Mouse (Mus musculus): ENCODE results near the gene Ushbp1. TPM values are rescaled to one million over a fixed set of nuclear protein-coding genes. Genes with fewer than 3 reads are reported as not detected.
A peak's percentile ranks its signal among the peaks of the same experiment; 100 is the strongest.

Gene Ushbp1
- total RNA-seq, 2 experiments from 2014 or later: not detected

- ATAC-seq (replicated peaks; ENCODE audit: low FRiP score, poor library complexity, severe bottlenecking): no peak
Observed at GRCm38 (mm10) chr8:71395071-71395470, 531 bp downstream of the Ushbp1 start.

- no peak for ATAC-seq (replicated peaks; ENCODE audit: low FRiP score, poor library complexity, severe bottlenecking)
Observed at GRCm38 (mm10) chr8:71394481-71394880, 1.1 kb downstream of the Ushbp1 start.

DNA sequence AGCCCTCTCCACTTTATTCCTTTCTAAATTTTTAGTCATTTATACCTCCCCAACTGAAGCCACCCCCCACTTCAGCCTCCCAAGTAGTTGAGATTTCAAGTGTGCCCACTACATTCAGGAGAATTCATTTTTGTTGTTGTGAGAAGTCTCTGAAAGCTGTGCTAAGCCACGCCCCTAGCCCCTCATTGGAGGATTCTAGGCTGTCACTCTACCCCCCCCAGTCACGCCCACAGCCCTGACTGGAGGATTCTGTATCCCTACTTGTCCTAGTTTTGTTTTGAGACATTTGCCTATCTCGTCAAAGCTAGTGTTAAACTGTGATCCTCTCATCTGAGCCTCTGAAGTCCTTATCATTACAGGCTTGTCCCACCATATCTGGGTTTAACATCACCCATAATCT is 2.7 kb downstream of the Ushbp1 start:
- no peak for ATAC-seq (replicated peaks; ENCODE audit: low FRiP score, poor library complexity, severe bottlenecking)

DNA sequence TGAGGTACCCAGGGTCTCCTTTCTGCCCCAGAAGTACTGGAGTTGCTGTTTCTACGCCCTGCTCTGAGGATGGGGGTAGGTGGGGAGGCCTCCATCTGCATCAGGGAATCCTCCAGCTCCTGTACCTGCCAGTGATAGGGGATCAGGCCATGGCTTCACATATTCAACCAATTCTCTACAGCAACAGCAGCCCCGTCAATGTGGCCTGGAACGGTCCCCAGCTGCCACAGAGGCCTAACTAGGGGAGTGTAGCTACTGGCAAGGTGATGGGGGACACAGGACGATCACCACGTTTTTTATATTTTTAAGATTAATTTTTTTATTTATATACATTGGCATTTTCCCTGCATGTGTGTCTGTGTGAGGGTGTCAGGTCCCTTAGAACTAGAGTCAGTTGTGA is 3.2 kb downstream of the Ushbp1 start:
- no peak for ATAC-seq (replicated peaks; ENCODE audit: low FRiP score, poor library complexity, severe bottlenecking)

GRCm38 (mm10) chr8:71391696-71392095 is 3.9 kb downstream of the Ushbp1 start:
- no peak for ATAC-seq (replicated peaks; ENCODE audit: low FRiP score, poor library complexity, severe bottlenecking)

GRCm38 (mm10) chr8:71388267-71388666 is 7.3 kb downstream of the Ushbp1 start:
- no peak for ATAC-seq (replicated peaks; ENCODE audit: low FRiP score, poor library complexity, severe bottlenecking)

- ATAC-seq (replicated peaks; ENCODE audit: low FRiP score, poor library complexity, severe bottlenecking): 0 out of 2 replicates have a peak, but pooled peaks have one; percentile 37
Observed at GRCm38 (mm10) chr8:71385212-71385835, 10.3 kb downstream of the Ushbp1 start.

DNA sequence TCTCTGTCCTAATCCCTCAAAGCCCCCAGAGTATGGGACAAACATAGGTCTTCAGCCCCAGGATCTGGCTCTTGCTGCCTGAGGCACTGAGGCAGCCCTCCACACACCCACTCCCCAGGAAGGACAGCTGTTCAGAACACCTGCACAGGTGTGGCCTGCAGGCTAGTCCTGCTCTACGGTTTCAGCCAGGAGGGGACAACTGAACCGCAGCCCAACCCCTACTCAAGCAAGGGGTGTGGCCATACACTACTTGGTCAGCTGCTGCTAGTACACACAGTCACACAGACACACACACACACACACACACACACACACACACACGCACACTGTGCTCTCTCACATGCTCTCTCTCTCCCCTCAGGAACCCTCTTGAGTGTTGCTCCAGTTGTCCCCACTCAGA is 11.7 kb downstream of the Ushbp1 start:
- no peak for ATAC-seq (replicated peaks; ENCODE audit: low FRiP score, poor library complexity, severe bottlenecking)

GRCm38 (mm10) chr8:71383396-71383795 is 12.2 kb downstream of the Ushbp1 start:
- no peak for ATAC-seq (replicated peaks; ENCODE audit: low FRiP score, poor library complexity, severe bottlenecking)

DNA sequence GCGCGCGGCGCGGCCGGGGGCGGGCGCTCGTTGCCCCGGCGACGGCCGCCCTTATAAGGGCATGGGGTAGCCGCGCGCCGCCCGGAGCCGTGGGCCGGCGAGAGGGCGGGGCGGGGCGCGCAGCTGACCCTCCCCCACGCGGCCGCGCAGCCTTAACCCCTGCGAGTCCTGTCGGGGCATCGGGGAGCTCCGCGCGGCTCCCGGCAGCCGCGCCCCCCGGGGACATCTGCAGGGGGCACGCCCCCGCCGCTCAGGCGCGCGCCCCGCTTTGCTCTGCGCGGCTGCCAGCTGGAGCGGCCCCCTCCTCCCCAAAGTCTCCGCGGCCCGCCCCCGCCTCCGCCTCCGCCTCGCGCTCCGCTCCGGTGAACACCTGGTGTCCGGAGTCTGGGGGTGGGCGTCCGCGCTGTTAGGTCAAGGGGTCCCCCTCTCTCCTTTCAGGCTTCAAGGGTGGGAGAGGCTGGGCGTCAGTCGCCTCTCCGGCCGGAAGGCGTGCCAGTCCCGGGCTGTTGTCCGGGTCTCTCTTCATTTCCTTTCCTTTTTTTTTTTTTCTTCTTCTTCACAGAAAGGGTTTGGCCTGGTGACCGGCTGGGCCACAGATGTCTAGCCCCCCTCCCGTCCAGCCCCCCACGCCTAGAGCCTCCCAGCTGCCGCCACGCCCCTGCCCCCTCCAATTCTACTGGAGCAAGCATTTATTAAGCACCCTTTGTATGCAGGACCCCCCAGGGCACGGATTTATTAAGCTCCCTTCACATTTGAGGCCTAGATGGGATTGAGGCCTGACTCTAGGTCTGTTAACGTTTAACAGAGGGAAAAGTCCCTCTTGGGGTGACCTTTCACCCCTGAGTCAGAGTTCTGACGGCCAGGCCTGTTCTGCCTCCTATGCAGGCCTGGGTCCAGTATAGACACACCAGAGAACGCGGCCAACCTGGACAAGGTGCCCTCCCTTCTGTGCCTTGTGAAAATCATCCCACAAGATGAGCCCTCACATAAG is 13.3 kb downstream of the Ushbp1 start:
- ATAC-seq (replicated peaks; ENCODE audit: low FRiP score, poor library complexity, severe bottlenecking): no peak

DNA sequence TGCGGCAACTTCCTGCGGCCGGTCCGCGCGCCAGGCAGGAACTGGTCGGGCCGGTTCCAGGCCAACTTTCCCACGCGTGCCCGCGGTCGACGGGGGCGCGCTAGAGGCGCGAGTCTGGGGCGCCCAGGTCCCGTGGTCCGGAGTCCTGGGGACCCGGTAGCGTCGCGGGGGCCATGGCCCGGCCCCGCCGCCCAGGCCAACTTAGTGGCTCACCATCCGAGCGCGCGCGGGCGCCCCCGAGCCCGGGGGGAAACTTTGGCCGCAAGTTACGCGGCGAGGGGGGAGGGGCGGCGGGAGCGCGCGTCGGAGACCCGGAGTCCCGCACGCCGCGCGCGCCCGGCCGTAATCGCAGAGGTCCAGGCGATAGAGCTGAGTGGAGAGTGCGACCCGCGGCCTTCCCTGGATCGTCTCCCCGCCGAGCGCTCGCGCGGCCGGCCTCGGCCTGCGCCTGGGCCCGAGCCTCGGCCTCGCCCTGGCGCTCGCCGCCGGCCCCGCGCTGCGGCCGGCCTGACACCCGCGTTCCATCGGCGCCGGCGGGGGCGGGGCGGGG is 14.1 kb downstream of the Ushbp1 start, which contains the start of gene Nr2f6:
TSS of gene Nr2f6 (minus strand) at position 540 of the 550 bp plus-strand sequence.
- no peak for ATAC-seq (replicated peaks; ENCODE audit: low FRiP score, poor library complexity, severe bottlenecking)

DNA sequence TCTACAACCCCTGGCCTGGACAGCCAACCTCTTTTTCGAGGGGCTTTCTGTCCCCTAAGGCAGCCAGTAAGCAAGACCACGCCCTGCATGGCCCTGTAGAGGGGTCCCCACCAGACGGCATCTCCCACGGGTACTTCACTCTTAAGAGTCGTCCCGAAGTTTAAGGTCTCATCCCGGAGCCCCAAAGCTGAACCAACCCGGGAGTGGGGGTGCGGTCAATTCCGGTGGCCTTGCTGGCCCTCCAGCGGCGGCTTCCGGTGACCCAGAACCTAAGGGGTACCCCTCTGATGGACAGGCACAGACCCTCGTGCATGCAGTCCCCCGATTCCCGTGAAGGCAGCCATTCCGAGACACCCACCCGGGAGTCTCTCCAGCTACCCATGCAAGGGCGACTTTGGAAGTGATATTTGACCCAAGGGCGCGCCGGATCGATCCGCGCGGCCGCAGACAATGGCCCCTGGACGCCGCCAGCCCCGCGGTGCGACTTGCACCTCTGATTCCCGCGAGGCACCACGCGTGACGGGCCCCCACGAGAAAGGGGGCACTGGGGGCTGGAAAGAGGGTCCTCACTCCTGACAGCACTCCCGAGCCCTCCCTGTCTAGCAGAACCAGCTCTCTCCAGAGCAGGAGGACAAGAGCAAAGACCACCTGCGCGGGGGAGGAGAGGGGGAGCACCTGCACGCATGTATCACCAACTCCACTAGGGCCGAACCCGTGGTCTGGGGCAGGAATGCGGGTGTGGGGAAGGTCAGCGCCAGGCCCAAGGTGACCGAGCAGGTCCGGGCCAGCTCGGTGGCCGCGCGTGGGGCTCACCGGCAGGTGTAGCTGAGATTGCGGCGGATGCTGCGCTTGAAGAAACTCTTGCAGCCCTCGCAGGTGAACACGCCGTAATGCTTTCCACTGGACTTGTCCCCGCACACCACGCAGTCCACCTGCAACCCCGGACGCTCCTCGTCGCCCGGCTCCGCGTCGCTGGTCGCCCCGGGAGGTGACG is 15.1 kb downstream of the Ushbp1 start:
- ATAC-seq (replicated peaks; ENCODE audit: low FRiP score, poor library complexity, severe bottlenecking): no peak

DNA sequence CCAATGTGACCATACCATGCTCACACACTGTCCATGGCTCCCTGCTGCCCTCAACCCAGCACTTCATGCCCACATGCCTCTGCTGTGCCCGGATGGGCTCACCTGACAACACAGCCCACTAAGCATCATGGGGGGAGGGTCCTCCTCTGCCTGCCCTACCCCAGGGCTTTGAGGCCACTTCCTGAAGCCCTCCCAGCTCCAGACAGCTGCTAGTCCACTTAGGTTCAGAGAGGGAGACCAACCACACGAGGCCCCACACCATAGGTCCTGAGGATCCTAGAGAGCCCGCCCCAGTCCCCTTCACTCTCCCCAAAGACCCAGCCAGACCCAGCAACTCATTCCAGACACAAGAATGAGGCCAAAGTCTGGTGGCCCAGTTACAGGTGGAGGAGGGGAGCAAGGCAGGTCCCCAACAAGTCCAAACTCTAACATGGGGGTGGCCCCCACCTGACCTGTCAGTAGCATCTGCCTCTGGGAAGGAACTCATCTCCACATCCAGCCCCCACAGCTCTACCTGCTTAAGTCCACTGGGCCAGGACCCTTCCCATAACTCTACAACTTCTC is 16.0 kb downstream of the Ushbp1 start:
- ATAC-seq (replicated peaks; ENCODE audit: low FRiP score, poor library complexity, severe bottlenecking): no peak

DNA sequence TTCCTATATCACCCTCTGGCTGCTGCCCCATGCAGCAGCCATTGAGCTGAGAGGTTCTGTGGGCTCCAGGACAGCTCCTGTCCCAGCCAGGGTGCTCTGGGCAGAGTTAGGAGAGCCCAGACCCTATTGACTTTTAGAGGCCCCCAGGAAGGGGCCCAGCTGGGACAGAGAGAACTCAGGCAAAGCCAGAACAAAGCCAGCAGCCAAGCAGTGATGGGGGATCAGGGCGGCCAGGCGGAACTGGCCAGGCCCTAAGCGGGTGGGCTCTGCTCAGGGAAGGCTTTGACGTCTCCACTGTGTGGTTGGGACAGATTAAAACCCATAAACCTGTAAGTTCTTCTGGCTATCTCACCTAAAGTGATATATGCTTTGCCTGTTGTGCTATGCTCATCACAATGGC is 16.6 kb downstream of the Ushbp1 start:
- no peak for ATAC-seq (replicated peaks; ENCODE audit: low FRiP score, poor library complexity, severe bottlenecking)

DNA sequence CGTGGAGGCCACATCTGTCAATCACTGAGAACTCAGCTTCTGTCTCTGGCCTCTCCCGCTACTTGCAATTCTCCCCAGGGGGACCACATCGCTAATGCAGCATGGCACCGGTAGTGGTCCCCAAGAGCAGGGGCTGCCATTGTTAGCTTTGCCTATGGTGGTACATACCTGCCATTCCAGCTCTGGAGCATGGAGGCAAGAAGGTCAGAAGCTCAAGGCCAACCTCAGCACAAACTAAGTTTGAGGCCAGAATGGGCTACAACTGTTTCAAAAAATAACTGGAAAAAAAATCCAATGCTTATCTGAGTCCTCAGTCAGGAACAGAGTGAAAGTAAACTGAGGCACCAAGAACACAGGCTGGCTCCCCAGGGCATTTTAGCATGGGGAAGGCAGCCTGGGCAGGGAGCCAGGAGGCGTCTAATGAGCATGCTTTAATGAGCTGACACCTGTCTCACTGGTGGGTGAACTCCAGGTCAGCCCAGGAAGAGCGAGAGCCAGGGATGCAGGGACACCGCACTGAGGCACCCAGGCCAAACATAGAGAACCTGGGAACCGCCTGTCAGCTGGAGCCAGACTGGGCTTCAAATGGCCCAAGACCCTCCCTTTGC is 19.1 kb downstream of the Ushbp1 start:
- ATAC-seq (replicated peaks; ENCODE audit: low FRiP score, poor library complexity, severe bottlenecking): no peak

DNA sequence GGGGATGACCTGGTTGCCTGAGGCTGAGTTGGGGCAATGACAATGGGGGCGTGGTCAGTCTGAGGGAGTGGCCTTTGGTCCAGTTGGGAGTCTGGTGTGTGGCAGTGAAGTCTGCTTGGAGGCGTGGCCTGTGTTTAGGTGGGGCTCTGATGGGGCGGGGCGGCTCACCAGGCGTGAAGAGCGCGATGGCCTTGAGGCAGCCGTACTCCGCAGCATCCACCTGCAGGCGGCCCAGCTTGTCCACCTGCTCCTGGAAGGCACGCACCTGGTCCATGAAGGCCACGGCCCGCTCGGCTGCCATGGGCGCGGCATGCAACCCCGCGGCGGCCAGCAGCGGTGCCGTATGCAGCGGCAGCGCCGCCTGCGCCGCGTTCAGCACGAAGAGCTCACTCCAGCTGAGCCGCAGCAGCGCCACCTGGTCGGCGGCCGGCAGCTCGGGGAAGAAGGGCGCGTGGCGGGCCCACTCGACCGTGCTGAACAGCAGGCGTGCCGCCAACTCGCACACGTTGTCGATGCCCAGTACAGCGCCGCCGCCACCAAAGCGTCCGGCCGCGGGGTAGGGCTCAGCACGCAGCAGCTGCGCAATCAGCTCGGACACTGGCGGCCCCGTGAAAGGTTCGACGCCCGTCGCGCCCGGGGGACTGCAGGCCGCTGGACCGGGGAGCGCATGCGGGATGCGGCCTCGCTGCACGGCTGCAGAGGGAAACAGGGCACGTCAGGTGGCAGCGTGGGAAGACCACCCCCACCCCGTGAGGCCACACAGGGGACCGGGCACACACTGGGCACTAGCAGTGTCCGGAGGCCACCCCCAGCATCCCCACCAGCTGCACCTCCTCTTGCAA is 19.8 kb downstream of the Ushbp1 start:
- ATAC-seq (replicated peaks; ENCODE audit: low FRiP score, poor library complexity, severe bottlenecking): no peak

DNA sequence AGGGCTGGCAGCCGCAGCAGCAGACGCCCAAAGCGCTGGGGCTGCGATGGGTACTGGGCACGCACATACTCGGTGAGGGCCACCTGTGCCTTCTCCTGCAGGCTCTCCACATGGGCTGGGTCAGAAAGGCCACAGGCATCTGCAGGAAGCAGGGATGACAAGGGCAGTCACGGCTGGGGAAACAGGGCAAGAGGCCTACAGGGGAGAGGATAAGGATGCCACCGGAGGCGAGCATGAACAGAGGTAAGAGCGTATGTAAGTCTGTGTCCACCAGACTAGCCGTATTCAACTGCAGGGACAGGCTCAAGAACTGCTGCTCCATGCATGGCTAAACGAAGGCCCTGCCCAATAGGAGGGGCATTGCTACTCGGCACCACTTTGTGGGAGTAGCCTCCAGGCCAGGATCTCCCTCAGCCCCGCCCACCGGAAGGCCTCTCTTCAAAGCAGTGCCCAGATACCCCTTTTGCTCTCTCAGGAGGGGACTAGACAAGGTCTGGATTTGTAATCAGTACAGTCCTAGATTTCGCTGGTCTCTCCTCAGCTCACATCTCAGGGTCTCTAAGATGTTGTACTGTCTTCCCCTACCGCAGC is 20.9 kb downstream of the Ushbp1 start:
- ATAC-seq (replicated peaks; ENCODE audit: low FRiP score, poor library complexity, severe bottlenecking): no peak

- no peak for ATAC-seq (replicated peaks; ENCODE audit: low FRiP score, poor library complexity, severe bottlenecking)
Observed at GRCm38 (mm10) chr8:71373000-71373399, 22.6 kb downstream of the Ushbp1 start.

Data from erythroblast, adult 5-6 weeks (primary cell).